Mouse (Mus musculus) layer of hippocampus, postnatal 14 days (tissue): ENCODE results near the gene Sh3bp5. TPM values are rescaled to one million over a fixed set of nuclear protein-coding genes. Genes with fewer than 3 reads are reported as not detected.

ENCODE experiments used
- DNase-seq, 2 experiments: peaks; one replicate each; pipeline ENCODE4 v3.0.0; 2021 to 2022; ENCODE audit warnings: low spot score in 2 of 2, mixed read lengths in 1 of 2
- total RNA-seq, 2 experiments: library from RNA; stranded (reverse); gene quantifications; 2 replicates each; pipeline ENCODE4 v1.2.3; 2021

Sh3bp5 gene
- total RNA-seq, 2 experiments from 2014 or later: 137 to 160 TPM

DNA sequence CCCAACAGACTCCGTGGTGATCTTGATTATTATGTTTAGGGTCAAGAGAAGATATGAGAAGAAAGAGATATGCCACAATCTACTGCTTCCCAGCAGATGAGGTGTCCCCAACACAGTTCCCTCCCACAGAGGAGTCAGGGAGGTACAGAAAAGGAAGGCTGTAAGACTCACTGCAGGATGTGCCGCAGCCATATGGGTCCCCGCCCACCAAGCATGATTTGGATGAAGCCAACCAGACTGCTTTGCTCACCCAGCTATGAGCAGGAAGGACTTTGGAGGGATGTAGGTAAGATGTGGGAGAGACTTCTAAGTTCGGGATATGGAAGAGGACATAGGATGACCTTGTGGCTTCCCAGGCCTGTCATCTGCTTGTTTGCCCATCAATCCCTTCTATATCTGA lies 25.1 kb downstream of the Sh3bp5 start:
- DNase-seq: no peak

DNA sequence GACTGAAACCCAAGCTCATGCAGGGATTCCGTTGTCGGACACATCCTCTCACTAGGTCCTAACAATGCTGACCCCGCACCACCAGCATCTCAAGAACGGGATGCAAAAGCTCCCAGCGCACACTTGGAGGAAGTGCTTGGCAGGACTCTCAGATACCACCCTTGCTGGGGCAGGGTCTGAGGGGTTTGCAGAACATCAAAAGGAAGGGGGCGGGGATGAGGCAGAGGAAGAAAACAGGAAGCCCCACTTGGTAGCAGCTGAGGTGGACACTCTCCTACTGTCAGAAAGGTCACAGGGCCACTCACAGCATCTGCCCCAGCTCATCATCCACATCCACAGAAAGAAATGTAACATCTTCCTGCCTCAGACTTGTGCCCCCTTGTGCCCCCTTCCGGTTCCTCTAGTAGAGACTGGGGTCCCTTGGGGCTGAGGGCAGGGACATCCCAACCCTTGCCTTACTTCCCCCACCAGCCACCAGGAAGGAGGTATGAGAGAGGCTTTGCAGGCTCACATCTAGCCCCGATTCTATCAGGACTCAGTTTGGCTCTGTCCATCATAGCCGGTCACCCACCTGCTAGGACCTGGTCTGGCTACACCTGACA lies 25.7 kb downstream of the Sh3bp5 start:
- DNase-seq: no peak

DNA sequence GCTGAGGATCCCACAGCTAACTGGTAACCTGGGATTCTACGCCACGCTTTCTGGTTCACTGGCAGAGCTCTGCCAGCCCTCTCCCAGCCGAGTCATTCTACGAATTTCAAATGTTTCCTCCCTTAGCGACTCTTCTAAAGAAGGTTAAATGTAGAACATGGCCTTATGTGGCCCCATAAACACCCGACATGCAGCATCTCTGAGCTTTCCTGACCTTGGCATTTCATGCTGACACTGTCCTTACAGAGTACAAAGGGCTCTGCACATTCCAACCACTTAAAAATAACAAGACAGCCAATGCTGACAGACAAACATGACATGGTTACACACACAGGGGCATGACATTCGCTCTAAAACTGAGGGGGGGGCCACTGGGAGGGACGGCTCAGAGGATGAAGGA lies 27.2 kb downstream of the Sh3bp5 start:
- no peak for DNase-seq

DNA sequence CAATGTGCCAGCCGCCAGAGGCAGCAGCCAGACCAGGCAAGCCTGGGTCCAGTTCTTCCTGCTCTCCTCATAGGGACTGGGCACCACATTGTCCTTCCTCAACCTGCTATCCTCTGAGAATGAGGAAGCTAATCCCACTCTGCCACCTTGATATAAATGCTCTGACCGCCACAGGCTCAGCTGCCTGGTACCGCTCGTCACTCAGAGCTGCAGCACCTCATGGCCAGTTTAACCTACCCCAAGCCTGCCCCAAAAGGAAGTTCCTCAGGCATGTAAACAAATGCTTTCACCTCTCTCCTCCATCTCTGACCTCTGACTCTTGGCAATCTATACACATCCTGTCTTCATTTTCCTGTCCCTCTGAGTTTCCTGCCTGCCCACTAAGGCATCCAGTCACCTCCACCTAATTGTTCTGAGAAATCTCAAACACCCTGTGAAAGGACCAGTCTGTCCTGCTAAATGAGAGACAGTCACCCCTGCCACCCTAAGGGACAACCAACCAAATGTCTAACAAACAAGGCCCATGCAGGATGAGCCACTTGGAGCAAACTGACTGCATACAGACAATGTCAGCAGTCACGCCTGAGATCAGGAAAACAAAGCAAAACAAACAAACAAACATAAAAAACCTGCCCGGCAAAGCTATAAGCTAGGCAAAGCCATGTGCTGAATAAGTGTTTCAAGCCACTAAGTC lies 27.8 kb downstream of the Sh3bp5 start:
- DNase-seq: no peak

GRCm38 (mm10) chr14:31407208-31407607 lies 28.7 kb downstream of the Sh3bp5 start:
- no peak for DNase-seq

DNA sequence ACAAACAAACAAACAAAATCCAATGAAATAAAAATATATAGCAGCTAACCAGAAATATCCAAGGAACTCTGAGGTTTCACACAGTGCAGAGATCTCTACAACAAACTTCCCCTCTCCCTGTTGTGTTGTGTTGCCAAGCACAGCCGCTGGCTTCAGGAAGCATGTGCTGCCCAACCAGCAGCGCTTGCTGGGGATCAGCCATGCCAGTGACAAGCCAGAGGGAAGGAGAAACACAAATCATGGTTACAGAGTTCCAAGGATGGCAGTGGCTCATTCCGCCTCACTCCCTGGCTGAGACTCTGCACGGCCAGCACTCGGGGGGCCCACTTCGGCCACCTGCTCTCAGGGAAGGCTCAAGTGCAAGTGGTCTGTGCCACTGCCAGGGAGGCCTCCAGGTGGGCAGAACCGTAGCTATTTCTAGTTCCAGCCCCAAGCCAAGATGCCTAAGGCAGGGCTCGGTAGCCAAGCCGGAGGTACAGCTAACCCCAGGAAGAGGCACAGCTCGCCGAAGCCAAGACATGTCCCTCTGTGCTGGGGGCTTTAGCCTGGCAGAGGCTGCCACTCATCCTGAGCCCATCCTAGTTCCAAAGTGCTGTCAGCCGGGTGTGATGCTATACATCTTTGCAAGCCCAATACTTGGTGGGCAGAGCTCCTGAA lies 29.6 kb downstream of the Sh3bp5 start:
- no peak for DNase-seq

- DNase-seq: no peak
Measured at GRCm38 (mm10) chr14:31405652-31406051, 30.2 kb downstream of the Sh3bp5 start.

GRCm38 (mm10) chr14:31404663-31405062 lies 31.2 kb downstream of the Sh3bp5 start:
- DNase-seq: no peak

GRCm38 (mm10) chr14:31403995-31404394 lies 31.9 kb downstream of the Sh3bp5 start:
- no peak for DNase-seq

GRCm38 (mm10) chr14:31403556-31403955 lies 32.3 kb downstream of the Sh3bp5 start:
- no peak for DNase-seq

DNA sequence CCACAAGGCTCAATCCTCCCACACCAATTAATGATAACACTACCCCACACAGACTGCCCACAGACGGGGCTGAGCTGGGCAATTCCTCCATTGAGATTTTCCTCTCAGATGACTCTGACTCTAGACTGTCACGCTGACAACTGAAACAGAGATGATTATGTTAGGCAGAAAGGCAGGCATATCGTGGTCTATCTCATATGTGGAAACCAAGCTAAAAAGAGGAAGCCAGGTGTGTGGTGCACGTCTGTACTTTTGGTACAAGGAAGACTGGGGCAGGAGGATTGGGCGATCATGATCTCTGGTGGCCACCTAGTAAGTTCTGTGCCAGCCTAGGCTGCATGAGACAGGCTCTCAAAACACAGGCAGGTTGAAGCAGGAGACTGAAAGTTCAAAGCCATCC lies 33.2 kb downstream of the Sh3bp5 start:
- no peak for DNase-seq

DNA sequence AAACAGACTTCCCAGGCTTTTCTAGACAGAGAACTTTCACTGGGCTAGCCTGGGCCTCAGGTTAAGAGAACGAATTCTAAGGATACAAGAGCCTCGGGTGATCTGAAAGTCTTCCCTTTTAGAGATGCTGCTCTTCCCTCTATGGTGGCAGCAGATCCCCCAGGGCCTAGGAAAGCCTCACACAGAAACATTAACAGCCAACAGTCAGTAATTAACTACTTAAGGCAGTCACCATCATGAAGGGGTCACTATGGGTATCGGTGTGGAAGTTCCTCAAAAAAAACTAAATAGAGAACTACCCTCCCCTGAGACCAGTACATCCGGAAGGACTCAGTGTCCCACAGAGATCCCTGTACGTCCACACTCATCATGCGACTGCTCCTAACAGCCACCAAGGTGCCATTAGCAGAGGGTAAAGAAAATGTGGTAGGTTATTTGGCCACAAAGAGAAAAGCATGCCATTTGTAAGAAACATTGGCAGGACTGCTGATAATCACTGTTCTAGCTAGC lies 33.9 kb downstream of the Sh3bp5 start:
- DNase-seq: no peak

GRCm38 (mm10) chr14:31400896-31401295 lies 35.0 kb downstream of the Sh3bp5 start:
- DNase-seq: no peak

- no peak for DNase-seq
Measured at GRCm38 (mm10) chr14:31400246-31400645, 35.6 kb downstream of the Sh3bp5 start.

DNA sequence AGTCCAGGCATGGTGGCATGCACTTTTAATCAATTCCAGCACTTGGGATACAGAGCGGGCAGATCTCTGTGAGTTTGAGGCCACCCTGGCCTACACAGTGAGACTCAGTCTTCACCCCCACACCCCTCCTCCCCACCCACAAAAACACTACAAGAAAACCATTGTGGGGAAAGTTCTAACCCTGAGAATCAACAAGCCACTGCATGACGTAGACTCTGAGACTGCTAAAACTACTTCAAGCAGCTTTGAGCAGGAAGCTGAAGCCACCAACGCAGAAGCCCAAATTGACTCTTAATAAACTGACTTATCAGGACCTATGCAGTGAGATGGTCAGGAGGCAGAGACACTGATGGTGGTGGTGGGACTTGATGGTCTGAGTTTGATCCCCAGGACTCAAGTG lies 36.6 kb downstream of the Sh3bp5 start:
- no peak for DNase-seq

DNA sequence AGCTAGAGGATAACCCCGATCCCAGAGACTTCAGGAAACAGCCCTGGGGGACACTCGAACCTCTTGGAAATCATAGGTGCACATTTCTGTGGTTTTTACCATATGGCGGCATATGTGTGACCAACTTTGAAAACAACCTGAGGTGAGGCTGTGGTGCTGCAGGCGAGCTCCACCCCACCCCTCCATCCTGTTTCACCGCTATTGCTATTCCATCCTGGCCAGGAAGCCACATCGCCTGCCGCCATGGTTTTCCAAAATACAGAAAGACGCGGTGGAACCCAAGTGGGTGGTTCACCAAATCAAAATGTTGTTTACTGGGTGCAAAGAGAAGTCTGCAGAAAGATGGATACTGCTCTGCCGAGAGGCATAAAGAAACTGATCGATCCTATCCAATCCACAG lies 37.1 kb downstream of the Sh3bp5 start:
- no peak for DNase-seq

DNA sequence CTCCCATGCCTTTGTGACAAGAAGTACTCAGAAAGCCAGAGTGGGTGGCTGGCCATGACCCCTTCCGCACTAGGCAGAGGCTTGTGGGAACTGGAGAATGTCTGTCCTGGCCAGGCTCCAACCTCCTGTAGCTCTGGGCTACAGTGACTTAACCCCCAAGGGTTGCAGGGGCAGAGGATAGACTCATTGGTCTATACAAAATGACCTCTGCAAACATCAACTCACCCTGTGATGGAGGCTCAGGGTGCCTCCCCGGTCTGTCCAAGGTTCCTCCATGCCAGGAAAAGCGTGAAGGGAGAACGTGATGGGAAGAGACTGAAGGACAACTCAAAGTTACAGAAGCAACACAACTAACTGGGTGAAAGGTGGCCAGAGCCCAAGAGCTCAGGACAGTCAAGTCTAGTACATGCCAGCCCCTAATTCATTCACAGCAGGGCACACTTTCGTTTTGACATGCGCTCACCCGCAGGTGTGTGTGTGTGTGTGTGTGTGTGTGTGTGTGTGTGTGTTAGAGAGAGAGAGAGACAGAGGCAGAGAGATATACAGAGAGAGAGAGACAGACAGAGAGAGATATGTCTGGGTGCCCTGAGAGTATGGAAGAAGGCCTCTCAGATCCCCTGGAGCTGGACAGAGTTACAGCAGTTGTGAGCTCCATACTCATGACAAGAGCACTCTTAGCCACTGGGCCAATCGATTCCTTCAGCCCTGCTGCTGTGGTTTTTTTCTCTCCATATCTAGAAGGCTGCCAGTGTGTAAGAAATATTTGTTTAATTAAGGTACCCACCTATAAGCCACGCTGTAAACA lies 37.9 kb downstream of the Sh3bp5 start:
- DNase-seq: no peak

DNA sequence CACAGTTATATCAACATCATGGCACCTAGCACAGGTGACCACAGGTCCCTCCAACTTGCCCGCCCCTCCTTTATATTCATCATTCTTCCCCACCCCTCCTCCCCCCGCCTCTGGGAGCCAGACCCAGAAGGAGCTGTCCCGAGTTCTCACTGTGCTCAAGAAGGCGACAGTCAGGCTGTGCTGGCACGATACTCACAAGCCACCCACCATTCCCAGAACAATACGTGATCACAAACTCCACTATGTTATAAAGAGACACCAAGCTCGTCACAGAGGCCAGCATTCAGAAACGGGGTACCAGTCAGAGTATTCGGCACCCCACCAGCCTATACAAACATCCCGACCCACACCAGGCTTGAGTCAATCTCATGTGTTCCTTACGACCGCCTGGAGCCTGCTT lies 38.5 kb downstream of the Sh3bp5 start:
- no peak for DNase-seq

DNA sequence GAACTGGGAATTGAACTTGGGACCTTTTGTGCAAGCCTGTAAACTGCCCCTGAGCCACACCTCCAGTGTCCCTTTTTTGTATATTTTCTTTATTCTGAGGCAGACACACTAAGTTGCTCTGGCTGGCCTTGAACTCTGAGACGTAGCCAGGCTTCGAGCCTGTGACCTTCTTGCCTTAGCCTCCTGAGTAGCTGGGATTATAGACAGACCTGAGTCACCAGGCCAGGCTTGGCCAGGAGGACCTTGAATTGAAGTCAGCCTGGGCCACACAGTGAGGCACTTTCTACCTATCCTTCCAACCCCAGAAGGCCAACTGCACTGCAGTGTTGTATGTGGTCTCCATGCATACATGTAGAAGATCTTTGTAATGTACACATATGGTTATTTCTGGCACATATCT lies 39.5 kb downstream of the Sh3bp5 start:
- no peak for DNase-seq

DNA sequence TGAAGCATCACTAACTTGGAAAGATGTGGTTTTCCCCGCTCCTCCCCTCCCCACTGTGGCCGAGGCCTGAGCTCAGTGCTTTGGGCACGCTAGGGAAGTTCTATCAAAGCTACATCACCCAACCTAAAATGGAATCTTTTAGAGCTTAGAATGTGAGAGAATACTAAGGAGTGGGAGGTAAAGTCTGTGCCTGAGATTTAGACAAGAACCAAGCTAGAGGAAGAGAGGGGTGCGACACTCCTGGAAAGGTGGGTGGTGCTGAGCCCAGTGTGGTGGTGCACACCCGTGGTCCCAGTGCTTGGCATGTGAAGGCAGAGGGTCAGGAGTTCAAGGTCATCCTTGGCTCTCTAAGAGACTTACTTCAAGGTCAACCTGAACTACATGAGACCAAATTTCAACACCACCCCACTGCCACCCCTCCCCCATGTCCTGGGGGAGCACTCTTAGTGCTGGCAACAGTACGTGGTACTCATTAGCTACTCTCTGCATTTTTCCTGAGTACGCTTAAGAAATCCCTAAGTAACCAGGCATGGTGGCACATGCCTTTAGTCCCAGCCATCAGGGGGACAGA lies 40.2 kb downstream of the Sh3bp5 start:
- DNase-seq: no peak

DNA sequence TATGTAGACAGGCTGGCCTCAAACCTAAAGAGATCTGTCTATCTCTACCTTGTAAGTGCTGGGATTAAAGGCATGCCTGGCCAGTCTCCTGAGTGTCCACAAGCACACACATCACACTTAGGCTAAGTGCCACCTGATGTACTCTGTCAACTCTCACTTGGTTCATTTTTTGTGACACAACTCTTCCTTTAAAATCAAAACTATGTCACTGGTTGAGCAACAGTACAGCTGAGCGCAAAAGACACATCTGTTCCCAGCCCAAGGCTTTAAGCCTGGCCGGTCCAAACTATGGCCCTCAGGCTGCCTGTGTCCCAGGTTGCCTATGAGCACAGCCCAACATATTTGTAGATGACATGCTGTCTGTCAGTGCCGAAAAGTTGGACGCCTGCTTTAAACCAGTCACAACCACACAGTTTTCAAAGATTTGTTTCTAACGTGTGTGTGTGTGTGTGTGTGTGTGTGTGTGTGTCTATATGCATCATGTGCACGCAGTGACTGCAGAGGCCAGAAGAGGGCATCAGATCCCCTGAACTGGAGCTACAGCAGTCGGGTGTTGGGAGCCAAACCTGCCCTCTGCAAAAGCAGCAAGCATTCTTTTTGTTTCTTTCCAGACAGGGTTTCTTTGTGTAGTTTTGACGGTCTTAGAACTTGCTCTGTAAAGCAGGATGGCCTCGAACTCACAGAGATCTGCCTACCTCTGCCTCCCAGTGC lies 40.9 kb downstream of the Sh3bp5 start:
- no peak for DNase-seq
